Mouse (Mus musculus) neural tube, embryonic 13.5 days (tissue): ENCODE results near the gene Gm17267. TPM values are rescaled to one million over a fixed set of nuclear protein-coding genes. Genes with fewer than 3 reads are reported as not detected.
"Not testable (repeated sequence)": the region's sequence is repeated elsewhere in the genome, so short reads cannot be mapped to it uniquely, and the experiment has no call there.

Source experiments
- ATAC-seq: fragments of 200-750 bp; cut with Nextera tagmentation; 2 replicates; pipeline ENCODE4 v1.8.0; 2017; ENCODE audit warnings: low read depth, mild to moderate bottlenecking, moderate TSS enrichment, moderate library complexity
- H3K27ac ChIP-seq: fragments of 300-500 bp; sonication (generic); replicated peaks from 2 replicates; pipeline ENCODE4 v1.5.1; 2015; ENCODE audit warnings: moderate library complexity, mild to moderate bottlenecking, inconsistent platforms
- H3K27me3 ChIP-seq: fragments of 300-500 bp; sonication (generic); 2 replicates; pipeline ENCODE4 v1.6.1; 2015; ENCODE audit warnings: mild to moderate bottlenecking, inconsistent platforms
- H3K36me3 ChIP-seq: fragments of 300-500 bp; sonication (generic); 2 replicates; pipeline ENCODE4 v1.6.1; 2015; ENCODE audit warnings: mild to moderate bottlenecking, inconsistent platforms
- H3K4me1 ChIP-seq: fragments of 300-500 bp; sonication (generic); replicated peaks from 2 replicates; pipeline ENCODE4 v1.6.1; 2015; ENCODE audit warnings: inconsistent platforms
- H3K4me2 ChIP-seq: fragments of 300-500 bp; sonication (generic); 2 replicates; pipeline ENCODE4 v1.6.1; 2015; ENCODE audit warnings: inconsistent platforms, mild to moderate bottlenecking, moderate library complexity
- H3K4me3 ChIP-seq: fragments of 300-500 bp; sonication (generic); 2 replicates; pipeline ENCODE4 v1.5.1; 2015; ENCODE audit warnings: mild to moderate bottlenecking, inconsistent platforms
- H3K9ac ChIP-seq: fragments of 300-500 bp; sonication (generic); 2 replicates; pipeline ENCODE4 v1.6.1; 2015; ENCODE audit warnings: moderate library complexity, mild to moderate bottlenecking, inconsistent platforms
- H3K9me3 ChIP-seq: fragments of 300-500 bp; sonication (generic); 2 replicates; pipeline ENCODE4 v1.6.1; 2016; ENCODE audit warnings: inconsistent platforms
- WGBS: fragments of 180-500 bp; shearing (Covaris S2); methylation state at CpG from one replicate; pipeline ENCODE4 v1.1.7; 2015; 5-methylcytosine and 5-hydroxymethylcytosine counted together
- polyA plus RNA-seq: library from polyadenylated mRNA; unstranded; fragments of >200 nt; fragmentation: Nextera tagmentation; extraction: Ambion mirVana; gene quantifications from 2 replicates; pipeline ENCODE4 v1.2.1, GENCODE M21; 2015

Gm17267 gene
- not detected in 2 replicates for polyA plus RNA-seq

DNA sequence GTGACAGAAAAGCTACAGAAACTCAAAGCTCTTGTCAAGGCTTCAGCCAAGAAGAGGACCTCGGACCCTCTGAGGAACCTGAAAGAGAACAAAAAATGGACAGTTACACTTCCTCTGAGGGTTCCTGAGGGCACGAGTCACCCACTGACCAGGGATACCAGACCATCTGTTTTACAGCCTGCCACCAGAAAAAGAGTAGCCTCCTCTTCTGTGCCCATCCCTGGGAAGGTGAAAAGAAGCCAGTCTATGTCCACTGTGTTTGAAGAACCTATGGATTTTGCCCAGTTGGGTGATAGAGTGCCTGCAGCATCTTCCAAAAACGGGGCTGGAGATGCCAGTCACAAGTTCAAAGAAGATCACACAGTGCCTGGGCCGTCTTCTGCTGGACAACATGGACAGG lies at the start of gene Gm17267:
Gm17267 (plus strand) TSS at position 301 of the 400 bp plus-strand sequence.
- not testable (repeated sequence) for H3K4me1 ChIP-seq, H3K27ac ChIP-seq, ATAC-seq, H3K4me3 ChIP-seq, H3K36me3 ChIP-seq, H3K9ac ChIP-seq, H3K9me3 ChIP-seq, H3K4me2 ChIP-seq, H3K27me3 ChIP-seq
- WGBS, result no CpG with 5 or more reads among the region's 4 CpGs
